Mouse (Mus musculus): ENCODE data around the gene Gm20388.

Gene Gm20388

DNA sequence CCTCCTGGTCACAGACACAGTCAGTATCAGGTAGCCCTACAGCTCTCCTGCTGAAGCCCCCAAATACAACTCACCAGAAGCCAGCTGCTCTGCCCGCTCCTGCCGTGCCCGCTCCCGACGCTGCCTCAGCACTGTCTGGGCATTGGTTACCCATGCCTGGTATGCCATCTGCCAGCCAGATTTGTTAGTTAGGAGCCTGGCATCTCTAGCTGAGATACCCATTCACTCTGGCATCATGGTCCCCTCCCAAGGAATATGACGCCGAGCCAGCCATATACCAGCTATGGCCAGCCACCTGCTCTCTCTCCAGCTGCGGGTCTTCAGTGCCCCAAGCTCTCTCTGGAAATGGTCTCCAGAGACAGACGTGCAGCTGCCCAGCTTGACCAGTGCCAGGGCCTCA lies 2577.7 kb downstream of the Gm20388 start:
- no peak for DNase-seq (ENCODE audit: low read depth in 2 of 2, low spot score in 2 of 2)

GRCm38 (mm10) chr8:122497016-122497734 lies 2586.5 kb downstream of the Gm20388 start:
- no peak for DNase-seq (ENCODE audit: low read depth in 2 of 2, low spot score in 2 of 2)

GRCm38 (mm10) chr8:122497912-122498311 lies 2587.3 kb downstream of the Gm20388 start:
- no peak for DNase-seq (ENCODE audit: low read depth in 2 of 2, low spot score in 2 of 2)

DNA sequence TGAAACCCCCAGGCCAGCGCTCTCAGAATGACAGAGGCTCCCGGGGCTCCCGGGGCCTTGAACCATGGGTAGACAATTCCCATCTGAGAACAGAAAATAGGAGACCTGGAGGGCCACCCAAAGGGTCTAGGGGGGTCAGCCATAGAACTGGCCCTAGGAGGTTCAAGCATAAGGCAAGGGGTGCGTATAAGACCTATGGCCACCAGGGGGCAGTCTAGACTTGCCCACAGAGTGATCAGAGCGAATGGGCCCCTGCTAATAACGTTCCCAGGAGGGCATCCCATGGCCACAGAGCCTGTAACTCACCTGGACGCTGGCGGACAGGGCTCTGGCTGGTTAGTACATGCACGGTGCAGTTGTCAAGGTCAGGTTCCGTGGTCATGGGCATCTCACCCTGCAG lies 2590.2 kb downstream of the Gm20388 start:
- peak; percentile 68 to 72 for DNase-seq (ENCODE audit: low read depth in 2 of 2, low spot score in 2 of 2)

GRCm38 (mm10) chr8:122511552-122511951 lies 2600.9 kb downstream of the Gm20388 start:
- DNase-seq (ENCODE audit: low read depth in 2 of 2, low spot score in 2 of 2), result no peak

DNA sequence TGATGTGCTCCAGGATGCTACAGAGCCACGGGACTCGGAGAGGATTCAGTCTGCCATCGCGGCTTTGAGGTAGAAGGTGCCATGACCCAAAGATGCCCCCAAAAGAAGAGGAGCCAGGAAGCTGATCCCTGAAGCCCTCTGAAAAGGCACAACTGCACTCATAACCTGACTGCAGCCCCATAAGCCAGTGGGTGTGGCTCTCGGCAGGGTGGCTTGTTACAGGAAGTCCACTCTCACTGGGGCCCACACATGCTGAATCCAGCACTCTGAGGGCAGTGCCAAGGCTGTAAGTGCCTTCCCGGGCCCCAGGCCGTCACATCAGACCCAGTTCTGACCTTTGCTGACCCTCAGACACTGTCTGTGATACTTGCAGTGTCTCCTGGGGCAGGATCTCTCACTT lies 2601.8 kb downstream of the Gm20388 start:
- no peak for DNase-seq (ENCODE audit: low read depth in 2 of 2, low spot score in 2 of 2)

- DNase-seq (ENCODE audit: low read depth in 2 of 2, low spot score in 2 of 2), result no peak
Measured at GRCm38 (mm10) chr8:122515699-122516098, 2605.1 kb downstream of the Gm20388 start.

DNA sequence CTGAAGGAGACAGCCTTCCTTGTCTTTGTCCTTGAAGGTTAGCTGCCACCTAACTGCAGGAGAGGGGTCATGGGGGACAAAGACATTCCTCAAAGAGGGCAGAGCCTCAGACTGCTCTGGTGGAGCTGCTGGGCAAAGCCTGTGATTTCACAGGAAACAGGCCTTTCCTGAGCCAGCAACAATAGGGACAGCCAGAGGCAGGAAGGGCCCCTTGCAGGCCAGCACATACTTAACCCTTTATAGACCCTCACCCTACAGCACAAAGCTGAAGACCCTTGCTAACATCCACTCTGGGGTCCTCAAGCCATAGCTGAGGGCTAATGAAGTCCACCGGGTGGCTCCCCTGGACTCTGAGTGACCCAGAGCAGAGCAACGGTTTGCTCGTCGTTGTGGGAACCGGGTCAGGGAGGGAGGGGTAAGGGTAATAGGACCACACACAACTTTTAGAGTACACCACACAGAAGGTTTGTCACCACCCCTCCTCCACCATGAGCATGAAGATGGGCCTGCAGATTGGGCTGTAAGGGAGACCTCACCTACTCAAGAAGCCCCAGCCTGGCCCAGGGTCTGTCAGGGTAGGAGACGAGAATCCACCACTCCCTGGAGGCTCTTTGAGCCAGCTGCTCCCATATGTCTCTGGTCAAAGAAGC lies 2607.0 kb downstream of the Gm20388 start:
- no peak for DNase-seq (ENCODE audit: low read depth in 2 of 2, low spot score in 2 of 2)

- DNase-seq (ENCODE audit: low read depth in 2 of 2, low spot score in 2 of 2), result no peak
Measured at GRCm38 (mm10) chr8:122520611-122521010, 2610.0 kb downstream of the Gm20388 start.

- DNase-seq (ENCODE audit: low read depth in 2 of 2, low spot score in 2 of 2), result no peak
Measured at GRCm38 (mm10) chr8:122522796-122523651, 2612.4 kb downstream of the Gm20388 start.

DNA sequence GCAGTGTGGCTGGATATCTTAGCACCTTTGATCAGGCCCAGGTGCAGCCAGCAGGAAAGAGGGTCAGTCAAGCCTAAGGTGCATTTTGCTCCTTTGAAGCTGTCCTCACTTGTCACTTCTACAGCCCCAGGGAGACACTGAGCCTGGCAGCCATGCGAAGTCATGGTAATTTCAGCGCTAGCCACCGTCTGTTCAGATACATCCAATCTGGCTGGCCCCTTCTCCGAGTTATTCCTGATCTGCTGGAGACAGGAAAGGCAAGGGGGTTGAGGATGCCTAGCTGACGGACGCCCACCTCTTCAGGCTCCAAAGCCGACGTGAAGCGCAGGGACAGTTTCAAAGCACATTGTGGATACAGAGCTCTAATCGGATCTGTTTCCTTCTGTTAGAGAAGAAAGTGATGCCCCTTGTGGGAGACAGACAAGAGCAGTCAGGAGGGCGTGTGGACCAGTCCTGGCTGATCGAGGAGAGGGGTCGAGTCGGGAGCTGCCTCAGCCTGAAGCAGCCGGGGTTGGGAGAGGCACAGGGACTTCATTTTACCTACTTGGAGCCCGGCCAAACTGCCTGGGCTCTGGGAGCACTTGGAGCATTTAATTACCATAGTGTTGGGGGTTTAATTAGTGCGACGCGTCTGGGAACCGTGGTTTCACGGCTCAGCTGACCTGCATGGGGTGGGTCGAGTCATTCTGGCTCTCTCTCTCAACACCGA lies 2613.2 kb downstream of the Gm20388 start:
- no peak for DNase-seq (ENCODE audit: low read depth in 2 of 2, low spot score in 2 of 2)

GRCm38 (mm10) chr8:122524506-122524905 lies 2613.9 kb downstream of the Gm20388 start:
- DNase-seq (ENCODE audit: low read depth in 2 of 2, low spot score in 2 of 2), result no peak

GRCm38 (mm10) chr8:122525004-122525403 lies 2614.4 kb downstream of the Gm20388 start:
- DNase-seq (ENCODE audit: low read depth in 2 of 2, low spot score in 2 of 2), result no peak

DNA sequence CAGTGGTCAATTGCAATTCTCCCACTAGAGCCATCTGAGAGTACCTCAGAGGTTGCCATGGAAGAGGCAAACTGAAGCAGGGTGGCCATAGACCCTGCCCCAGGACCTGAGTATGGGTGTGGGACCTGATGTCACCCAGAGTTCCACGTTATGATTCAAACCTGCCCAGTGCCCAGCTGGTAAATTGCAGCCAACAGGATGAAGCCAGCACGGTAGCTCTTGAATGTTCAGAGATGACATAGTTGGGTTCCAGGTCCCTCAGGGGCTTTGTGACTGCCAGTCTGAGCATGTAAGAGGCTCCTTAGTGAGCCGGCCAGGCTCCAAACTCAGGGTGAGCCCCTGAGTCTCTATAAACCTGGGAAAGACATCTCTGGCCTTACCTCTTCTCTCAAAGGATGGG lies 2615.4 kb downstream of the Gm20388 start:
- no peak for DNase-seq (ENCODE audit: low read depth in 2 of 2, low spot score in 2 of 2)

DNA sequence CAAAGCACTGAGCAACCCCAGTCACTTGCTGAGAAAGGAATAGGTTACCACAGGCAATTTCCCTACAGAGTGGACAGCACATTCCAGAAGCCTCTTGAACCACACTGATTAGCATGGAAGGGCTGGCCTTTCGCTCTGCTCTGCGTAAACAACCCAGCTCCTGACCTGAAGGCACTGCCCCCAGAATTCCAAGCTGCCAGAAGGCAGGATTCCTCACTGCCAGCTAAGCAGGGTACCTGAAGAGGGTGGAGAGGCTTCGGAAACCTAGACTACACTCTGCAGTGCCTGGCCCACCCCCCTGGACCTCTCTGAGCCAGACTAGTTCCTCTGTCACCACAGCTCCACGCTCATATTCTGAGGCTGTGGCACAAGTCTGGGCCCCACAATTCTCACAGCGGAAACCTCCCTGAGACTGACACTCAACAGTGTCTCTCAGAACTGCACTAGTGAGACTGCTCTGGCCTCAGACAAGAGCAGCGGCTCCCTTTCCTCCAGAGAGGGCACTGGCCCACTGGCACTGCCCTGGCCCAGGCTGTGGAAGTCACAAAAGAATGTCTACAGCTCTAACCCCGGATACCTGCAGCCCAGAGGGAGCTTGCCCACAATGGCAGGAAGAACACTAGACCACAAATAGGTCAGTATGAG lies 2616.0 kb downstream of the Gm20388 start:
- no peak for DNase-seq (ENCODE audit: low read depth in 2 of 2, low spot score in 2 of 2)

- no peak for DNase-seq (ENCODE audit: low read depth in 2 of 2, low spot score in 2 of 2)
Measured at GRCm38 (mm10) chr8:122527937-122528336, 2617.3 kb downstream of the Gm20388 start.

DNA sequence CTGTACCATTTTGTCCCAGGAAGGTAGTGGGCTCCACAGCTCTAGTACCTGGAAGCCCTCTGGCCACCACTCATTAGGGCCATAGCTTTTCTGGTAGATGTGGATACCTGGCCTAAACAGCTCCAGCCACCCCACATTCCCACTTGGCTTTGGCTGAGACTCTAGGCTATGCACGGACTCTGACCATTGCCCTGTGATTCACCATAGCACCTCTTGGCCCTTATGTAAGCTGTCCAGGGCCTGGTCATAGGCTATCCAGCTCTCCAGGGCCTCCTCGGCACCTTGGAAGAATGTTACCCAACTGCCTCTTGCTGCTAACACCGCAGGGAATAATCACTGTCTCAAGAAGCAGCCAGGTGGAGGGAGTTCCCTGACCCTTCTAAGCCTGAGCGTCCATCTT lies 2618.5 kb downstream of the Gm20388 start:
- DNase-seq (ENCODE audit: low read depth in 2 of 2, low spot score in 2 of 2), result no peak

GRCm38 (mm10) chr8:122531312-122531711 lies 2620.7 kb downstream of the Gm20388 start:
- no peak for DNase-seq (ENCODE audit: low read depth in 2 of 2, low spot score in 2 of 2)

DNA sequence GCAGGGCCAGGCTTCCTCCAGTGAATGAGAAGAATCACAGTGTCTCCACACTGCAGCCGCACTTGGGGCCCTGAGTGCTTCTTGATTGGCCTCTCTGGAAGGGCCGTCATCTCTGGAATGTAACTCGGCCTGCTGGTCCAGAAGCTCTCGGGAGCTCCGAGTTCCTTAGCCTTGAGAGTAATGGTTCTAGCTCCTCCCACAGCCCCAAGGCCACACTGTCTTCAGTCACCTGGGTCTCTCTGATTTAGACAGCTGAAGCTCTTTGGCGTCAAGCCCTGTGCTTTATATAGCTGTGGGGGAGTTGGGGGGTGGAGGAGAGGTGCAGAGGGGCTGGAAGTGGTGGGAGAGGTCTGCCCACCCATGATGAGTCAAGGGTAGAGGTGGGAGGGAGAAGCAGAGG lies 2626.4 kb downstream of the Gm20388 start:
- DNase-seq (ENCODE audit: low read depth in 2 of 2, low spot score in 2 of 2), result no peak

DNA sequence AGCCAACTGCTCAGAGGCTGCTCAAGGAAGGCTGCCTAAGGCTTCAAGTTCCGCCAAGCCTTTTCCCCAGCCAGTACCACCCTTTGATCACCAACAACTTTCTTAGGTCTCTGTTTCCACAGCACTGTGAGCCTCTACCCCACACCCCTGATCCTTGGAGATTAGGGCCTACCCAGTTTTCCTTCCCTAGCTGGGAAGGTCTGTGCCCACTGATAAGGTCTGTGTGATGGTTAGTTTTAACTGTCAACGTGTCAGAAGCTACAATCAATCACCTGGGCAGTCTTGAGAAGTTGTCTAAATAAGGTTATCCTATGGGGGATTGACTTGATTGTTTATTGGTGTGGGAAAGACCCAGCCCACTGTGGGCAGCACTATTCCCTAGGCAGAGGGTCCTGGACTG lies 2627.2 kb downstream of the Gm20388 start:
- DNase-seq (ENCODE audit: low read depth in 2 of 2, low spot score in 2 of 2), result no peak
